Mouse (Mus musculus) neural tube, embryonic 14.5 days (tissue): ENCODE results near the gene Rassf1. TPM values are rescaled to one million over a fixed set of nuclear protein-coding genes. Genes with fewer than 3 reads are reported as not detected.
A peak's percentile ranks its signal among the peaks of the same experiment; 100 is the strongest.
"Not testable (repeated sequence)": the region's sequence is repeated elsewhere in the genome, so short reads cannot be mapped to it uniquely, and the experiment has no call there.

ENCODE experiments used
- ATAC-seq: fragments of 200-750 bp; cut with Nextera tagmentation; 2 replicates; pipeline ENCODE4 v1.8.0; 2017; ENCODE audit warnings: low read depth, mild to moderate bottlenecking, moderate TSS enrichment, moderate library complexity
- H3K27ac ChIP-seq: fragments of 300-500 bp; sonication (generic); 2 replicates; pipeline ENCODE4 v1.5.1; 2014; ENCODE audit warnings: low read depth, mild to moderate bottlenecking, control low read depth, low read length, moderate library complexity, mixed read lengths
- H3K27me3 ChIP-seq: fragments of 300-500 bp; sonication (generic); 2 replicates; pipeline ENCODE4 v1.6.1; 2014; ENCODE audit warnings: low read length; ENCODE audit not compliant: control insufficient read depth, insufficient read depth
- H3K36me3 ChIP-seq: fragments of 300-500 bp; sonication (generic); 2 replicates; pipeline ENCODE4 v1.6.1; 2014; ENCODE audit warnings: low read length, mixed read lengths; ENCODE audit not compliant: control insufficient read depth, insufficient read depth
- H3K4me1 ChIP-seq: fragments of 300-500 bp; sonication (generic); 2 replicates; pipeline ENCODE4 v1.6.1; 2014; ENCODE audit warnings: low read length; ENCODE audit not compliant: control insufficient read depth, insufficient read depth
- H3K4me2 ChIP-seq: fragments of 300-500 bp; sonication (generic); 2 replicates; pipeline ENCODE4 v1.6.1; 2014; ENCODE audit warnings: mild to moderate bottlenecking, low read depth, low read length, control low read depth
- H3K4me3 ChIP-seq: fragments of 300-500 bp; sonication (generic); 2 replicates; pipeline ENCODE4 v1.5.1; 2014; ENCODE audit warnings: low read depth, low read length, control low read depth, mixed read lengths
- H3K9ac ChIP-seq: fragments of 300-500 bp; sonication (generic); replicated peaks from 2 replicates; pipeline ENCODE4 v1.6.1; 2014; ENCODE audit warnings: low read depth, mild to moderate bottlenecking, control low read depth, low read length, mixed read lengths
- H3K9me3 ChIP-seq: fragments of 300-500 bp; sonication (generic); 2 replicates; pipeline ENCODE4 v1.6.1; 2016; ENCODE audit warnings: low read length; ENCODE audit not compliant: control insufficient read depth
- WGBS: fragments of 180-500 bp; shearing (Covaris S2); extraction: QIAGEN DNeasy Blood & Tissue Kit; methylation state at CpG from one replicate; pipeline ENCODE4 v1.1.7; 2014; 5-methylcytosine and 5-hydroxymethylcytosine counted together
- polyA plus RNA-seq: library from polyadenylated mRNA; unstranded; fragments of >200 nt; fragmentation: Nextera tagmentation; extraction: Ambion mirVana; gene quantifications from 2 replicates; pipeline ENCODE4 v1.2.1, GENCODE M21; 2014

The Rassf1 gene
- polyA plus RNA-seq, 1 experiment from 2014 or later, result 34.1 TPM

DNA sequence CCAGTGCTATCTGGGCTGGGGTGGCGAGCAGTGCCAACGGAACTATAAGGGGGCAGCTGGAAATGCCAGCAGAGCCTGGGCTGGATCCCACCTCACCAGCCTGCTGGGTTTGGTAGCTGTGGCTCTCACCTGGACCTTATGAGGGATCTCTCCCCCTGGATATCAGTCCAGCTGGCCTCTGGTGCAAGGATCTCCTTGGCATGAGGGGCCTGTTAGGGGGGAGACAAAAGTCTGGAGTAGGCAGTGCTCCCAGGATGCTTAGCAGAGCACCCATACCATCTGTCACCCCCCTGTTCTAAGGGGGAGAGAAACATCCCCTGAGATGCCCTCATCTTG, 20.9 kb downstream of the Rassf1 start:
- H3K4me2 ChIP-seq, result no peak overlapping the region
- no peak overlapping the region for H3K9ac ChIP-seq
- 100% methylated on average over 2 of the region's 2 CpGs for WGBS
- ATAC-seq, result no peak
- peaks cover 31% of the 10 kb centered on the region for H3K4me1 ChIP-seq
- H3K27ac ChIP-seq, result no peak overlapping the region
- H3K27me3 ChIP-seq, result no peaks in the 10 kb centered on the region
- H3K9me3 ChIP-seq, result no peaks in the 10 kb centered on the region
- peaks cover 24% of the 10 kb centered on the region for H3K36me3 ChIP-seq
- no peak overlapping the region for H3K4me3 ChIP-seq

DNA sequence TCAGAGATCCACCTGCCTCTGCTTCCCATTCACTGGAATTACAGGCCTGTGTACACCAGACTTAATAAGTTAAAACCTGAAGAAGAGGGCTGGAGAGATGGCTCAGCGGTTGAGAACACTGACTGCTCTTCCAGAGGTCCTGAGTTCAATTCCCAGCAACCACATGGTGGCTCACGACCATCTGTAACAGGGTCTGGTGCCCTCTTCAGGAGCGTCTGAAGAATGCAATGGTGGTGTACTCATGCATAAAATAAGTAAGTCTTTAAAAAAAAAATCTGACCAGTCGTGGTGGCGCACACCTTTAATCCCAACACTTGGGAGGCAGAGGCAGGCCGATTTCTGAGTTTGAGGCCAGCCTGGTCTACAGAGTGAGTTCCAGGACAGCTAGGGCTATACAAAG, 22.4 kb downstream of the Rassf1 start:
- H3K36me3 ChIP-seq, result peaks cover 24% of the 10 kb centered on the region
- H3K9ac ChIP-seq, H3K9me3 ChIP-seq, H3K4me2 ChIP-seq, H3K27me3 ChIP-seq, ATAC-seq, H3K27ac ChIP-seq, H3K4me3 ChIP-seq: not testable (repeated sequence)
- H3K4me1 ChIP-seq, result peaks cover 20% of the 10 kb centered on the region
- 84% methylated on average over 6 of the region's 6 CpGs for WGBS

DNA sequence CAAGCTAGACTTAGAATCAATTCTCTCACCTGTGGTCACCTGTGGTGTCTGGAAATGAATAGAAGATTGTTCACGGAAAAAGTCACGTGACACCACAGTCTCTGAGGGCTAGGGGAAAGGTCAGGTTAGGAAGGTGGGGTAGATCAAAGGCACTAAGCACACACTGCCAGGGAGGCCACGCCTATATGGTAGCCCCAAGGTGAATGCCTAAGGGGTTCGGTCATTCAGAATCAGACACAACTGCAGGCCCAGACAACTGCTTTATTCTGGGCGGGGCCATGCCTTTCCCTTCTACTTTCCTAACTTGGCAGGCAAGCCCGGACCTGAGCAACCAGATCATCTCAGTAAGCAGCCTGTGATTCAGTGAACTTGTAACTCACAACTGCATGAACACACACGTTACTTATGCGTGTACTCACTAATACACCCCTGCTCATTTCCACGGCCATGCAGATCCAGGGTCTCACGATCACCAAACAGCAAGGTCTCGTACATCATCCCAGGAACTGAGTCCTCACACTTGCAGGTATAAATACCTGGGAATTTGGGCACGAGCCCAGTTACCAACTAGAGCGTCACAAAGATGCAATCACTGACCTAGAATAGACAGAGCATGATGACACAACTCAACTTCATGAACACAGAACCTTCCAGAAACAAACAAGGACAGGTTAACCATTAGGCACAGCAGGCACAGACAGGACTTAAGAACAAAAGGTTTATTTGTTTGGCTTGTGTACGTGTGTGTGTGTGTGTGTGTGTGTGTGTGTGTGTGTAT, 24.4 kb downstream of the Rassf1 start:
- no peaks in the 10 kb centered on the region for H3K9me3 ChIP-seq
- no peak overlapping the region for H3K27ac ChIP-seq
- H3K27me3 ChIP-seq, result no peaks in the 10 kb centered on the region
- H3K4me2 ChIP-seq, result no peak overlapping the region
- no peak overlapping the region for H3K4me3 ChIP-seq
- H3K4me1 ChIP-seq, result peaks cover 16% of the 10 kb centered on the region
- H3K9ac ChIP-seq, result no peak overlapping the region
- peaks cover 23% of the 10 kb centered on the region for H3K36me3 ChIP-seq
- no peak for ATAC-seq
- WGBS, result 91% methylated on average over 14 of the region's 14 CpGs

DNA sequence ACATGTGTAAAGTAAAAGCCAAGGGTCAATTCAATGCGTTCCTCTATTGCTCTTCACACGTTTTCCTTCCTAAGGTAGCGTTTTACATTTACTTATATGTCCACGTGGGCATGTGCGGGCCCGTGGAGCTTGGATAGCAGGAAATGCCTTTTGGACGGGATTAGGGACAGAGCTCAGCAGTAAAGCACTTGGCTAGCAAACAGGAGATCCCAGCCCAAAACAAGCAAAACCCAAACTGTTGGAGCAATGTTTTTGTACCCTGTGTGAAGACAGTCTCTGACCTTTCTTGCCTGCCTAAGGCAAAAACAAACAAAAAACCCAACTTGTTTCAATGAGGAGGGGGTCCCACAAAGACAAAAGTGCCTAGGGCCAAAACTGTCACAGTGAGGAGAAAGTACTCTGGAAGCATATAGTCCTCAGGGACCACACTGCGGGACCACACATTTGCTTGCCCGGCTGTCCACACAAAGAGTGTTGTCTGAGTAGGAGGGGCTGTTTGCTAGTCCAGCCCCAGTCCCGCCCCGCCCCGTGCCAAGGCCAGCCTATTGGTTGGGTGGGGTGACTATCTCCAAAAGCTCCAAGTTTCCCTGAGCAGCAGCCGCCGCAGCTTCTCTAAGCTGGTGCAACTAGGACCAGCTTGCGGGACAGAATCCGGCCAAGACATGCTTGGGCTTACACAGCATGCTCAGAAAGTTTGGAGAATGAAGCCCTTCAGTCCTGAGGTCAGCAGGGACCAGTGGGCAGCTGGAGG, 25.2 kb downstream of the Rassf1 start, which contains the start of gene Hyal1:
Gene Hyal1 (plus strand): TSS at position 571 of the 751 bp plus-strand sequence.
- Histone ChIP-seq H3K9me3 (no peaks in the 10 kb centered on the region), H3K36me3 (peaks cover 16% of the 10 kb centered on the region), H3K4me2 (peak within 1 kb of the TSS; percentile 32), H3K4me3 (0 out of 2 replicates have a peak within 1 kb of the TSS, but pooled peaks have one; percentile 8), H3K27ac (no peak within 1 kb of the TSS), H3K9ac (no peak within 1 kb of the TSS), H3K27me3 (no peaks in the 10 kb centered on the region), H3K4me1 (peaks cover 15% of the 10 kb centered on the region)
- ATAC-seq, result peak; percentile 50; the same call in 1 of the 2 replicates
- 26% methylated on average over 16 of the region's 16 CpGs for WGBS

DNA sequence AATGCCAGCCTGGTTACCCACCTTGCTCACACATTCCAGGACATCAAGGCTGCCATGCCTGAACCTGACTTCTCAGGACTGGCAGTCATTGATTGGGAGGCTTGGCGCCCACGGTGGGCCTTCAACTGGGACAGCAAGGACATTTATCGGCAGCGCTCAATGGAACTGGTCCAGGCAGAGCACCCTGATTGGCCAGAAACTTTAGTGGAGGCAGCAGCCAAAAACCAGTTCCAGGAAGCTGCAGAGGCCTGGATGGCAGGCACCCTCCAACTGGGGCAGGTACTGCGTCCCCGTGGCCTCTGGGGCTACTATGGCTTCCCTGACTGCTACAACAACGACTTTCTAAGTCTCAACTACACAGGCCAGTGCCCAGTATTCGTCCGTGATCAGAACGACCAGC, 26.5 kb downstream of the Rassf1 start:
- 94% methylated on average over 10 of the region's 10 CpGs for WGBS
- no peak overlapping the region for H3K9ac ChIP-seq
- no peak overlapping the region for H3K27ac ChIP-seq
- H3K9me3 ChIP-seq, result no peaks in the 10 kb centered on the region
- H3K27me3 ChIP-seq, result no peaks in the 10 kb centered on the region
- no peak overlapping the region for H3K4me2 ChIP-seq
- peaks cover 4% of the 10 kb centered on the region; the same call in 1 of the 2 replicates for H3K36me3 ChIP-seq
- peaks cover 18% of the 10 kb centered on the region for H3K4me1 ChIP-seq
- ATAC-seq, result no peak
- no peak overlapping the region for H3K4me3 ChIP-seq

DNA sequence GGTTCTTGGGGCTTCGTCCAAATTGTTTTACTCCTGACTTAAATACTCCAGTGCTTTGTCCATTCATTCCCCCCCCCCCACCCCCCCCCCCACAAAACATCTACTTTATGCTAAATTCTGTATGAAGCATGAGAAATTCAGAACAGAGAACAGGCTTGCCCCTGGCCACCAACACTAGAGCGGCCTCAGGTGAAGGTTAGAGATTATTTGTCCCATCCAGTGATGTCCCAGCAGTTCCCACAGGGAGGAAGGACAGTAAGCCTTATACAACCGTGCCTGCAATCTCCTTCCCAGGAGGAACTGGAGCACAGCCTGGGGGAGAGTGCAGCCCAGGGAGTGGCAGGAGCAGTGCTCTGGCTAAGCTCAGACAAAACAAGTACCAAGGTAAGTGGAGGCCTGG, 27.2 kb downstream of the Rassf1 start, which contains the start of gene Naa80:
Gene Naa80 (plus strand): TSS at position 301 of the 400 bp plus-strand sequence.
- Histone ChIP-seq H3K36me3 (peaks cover 9% of the 10 kb centered on the region; the same call in 1 of the 2 replicates), H3K9ac (0 out of 2 replicates have a peak within 1 kb of the TSS, but pooled peaks have one; percentile 16), H3K27ac (0 out of 2 replicates have a peak within 1 kb of the TSS, but pooled peaks have one; percentile 61), H3K4me3 (no peak within 1 kb of the TSS), H3K9me3 (no peaks in the 10 kb centered on the region), H3K27me3 (no peaks in the 10 kb centered on the region), H3K4me1 (peaks cover 18% of the 10 kb centered on the region), H3K4me2 (no peak within 1 kb of the TSS)
- no peak for ATAC-seq
- 73% methylated on average over 3 of the region's 3 CpGs for WGBS

DNA sequence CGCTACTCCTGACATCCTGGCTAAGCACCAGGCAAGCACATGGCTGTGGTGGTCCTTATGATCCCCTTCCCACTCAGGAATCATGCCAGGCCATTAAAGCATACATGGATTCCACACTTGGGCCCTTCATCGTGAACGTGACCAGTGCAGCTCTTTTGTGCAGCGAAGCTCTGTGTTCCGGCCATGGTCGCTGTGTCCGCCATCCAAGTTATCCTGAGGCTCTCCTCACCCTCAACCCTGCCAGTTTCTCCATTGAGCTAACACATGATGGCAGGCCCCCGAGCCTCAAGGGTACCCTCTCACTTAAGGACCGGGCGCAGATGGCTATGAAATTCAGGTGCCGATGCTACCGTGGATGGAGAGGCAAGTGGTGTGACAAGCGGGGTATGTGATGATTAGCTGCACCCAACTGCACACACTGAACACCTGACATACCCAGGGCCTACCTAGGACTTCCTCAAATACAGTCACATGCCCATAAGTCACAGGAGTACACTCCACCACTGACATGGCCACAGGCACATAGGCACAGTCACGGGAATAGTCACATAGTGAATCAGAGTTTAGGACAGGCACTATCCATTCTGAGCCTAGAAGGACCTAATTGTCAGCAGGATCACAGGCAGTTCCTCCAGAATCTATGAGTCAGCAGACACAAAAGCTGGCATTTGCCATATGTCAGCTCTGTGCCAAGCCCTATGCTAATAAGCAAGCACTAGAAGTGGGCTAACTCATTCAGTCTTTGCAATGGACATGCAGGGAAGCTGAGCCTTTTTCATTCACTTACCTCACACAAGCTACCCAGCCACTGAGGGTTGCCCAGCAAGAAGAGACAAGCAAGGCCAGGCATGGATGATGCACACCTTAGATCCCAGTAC, 27.9 kb downstream of the Rassf1 start:
- Histone ChIP-seq H3K27ac (0 out of 2 replicates have a peak overlapping the region, but pooled peaks have one; percentile 61), H3K9me3 (no peaks in the 10 kb centered on the region), H3K27me3 (no peaks in the 10 kb centered on the region), H3K4me3 (no peak overlapping the region), H3K9ac (0 out of 2 replicates have a peak overlapping the region, but pooled peaks have one; percentile 16), H3K36me3 (peaks cover 10% of the 10 kb centered on the region; the same call in 1 of the 2 replicates), H3K4me2 (no peak overlapping the region), H3K4me1 (peaks cover 18% of the 10 kb centered on the region)
- 90% methylated on average over 14 of the region's 14 CpGs for WGBS
- no peak for ATAC-seq

DNA sequence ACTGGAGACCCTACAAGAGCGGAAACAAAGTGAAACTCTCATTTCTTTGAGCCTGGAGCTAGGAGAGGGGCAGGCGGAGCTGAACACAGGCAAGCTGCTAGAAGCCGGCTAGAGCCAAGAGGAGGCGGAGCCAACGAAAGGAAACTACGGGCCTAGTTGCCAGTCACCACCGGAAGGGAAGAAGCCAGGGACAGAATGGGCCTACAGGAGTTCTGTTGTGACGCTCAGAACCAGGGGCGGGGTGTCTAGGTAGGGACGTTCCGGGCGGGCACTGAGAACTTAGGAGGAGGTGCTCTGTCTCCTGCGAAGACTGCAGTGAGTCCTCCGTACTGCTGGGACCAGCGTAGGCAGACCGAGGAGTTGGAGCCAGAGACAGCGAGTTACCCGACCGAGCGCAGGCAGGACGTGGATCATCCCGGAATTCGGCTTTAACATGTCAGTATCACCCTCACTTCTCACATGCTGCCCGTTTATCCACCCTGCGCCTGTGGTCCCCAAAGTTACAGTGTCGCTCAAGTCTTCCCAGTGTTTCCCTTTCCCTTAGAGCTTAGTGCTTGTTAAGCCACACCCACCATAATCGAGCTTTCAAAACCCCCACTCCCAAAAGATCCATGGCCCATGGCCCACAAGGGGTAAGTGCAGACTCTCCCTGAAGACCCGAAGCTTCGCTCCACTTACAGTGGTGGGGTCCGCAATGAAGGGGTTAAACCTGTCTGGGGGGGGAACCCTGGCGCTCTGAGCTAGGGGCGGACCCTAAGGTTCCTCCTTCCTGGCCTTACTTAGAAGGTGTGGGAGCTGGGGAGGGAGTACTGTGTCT, 29.4 kb downstream of the Rassf1 start, which contains the start of gene Hyal3:
Gene Hyal3 (plus strand): TSS at position 318 of the 817 bp plus-strand sequence.
- Histone ChIP-seq H3K27ac (peak within 1 kb of the TSS; percentile 61), H3K9me3 (no peaks in the 10 kb centered on the region), H3K27me3 (no peaks in the 10 kb centered on the region), H3K4me1 (peaks cover 18% of the 10 kb centered on the region), H3K36me3 (peaks cover 7% of the 10 kb centered on the region; the same call in 1 of the 2 replicates), H3K4me2 (peak within 1 kb of the TSS; percentile 93), H3K9ac (peak within 1 kb of the TSS; percentile 67), H3K4me3 (peak within 1 kb of the TSS; percentile 43)
- ATAC-seq, result peak; percentile 65
- under 1% methylated on average over 32 of the region's 32 CpGs for WGBS
